Mouse (Mus musculus) forebrain, embryonic 15.5 days (tissue): ENCODE results near the gene Tha1. TPM values are rescaled to one million over a fixed set of nuclear protein-coding genes. Genes with fewer than 3 reads are reported as not detected.

Experiments used
- ATAC-seq: fragments of 200-750 bp; cut with Nextera tagmentation; replicated peaks from 2 replicates; pipeline ENCODE4 v1.8.0; 2017; ENCODE audit warnings: mild to moderate bottlenecking, moderate TSS enrichment, moderate library complexity
- H3K27ac ChIP-seq: fragments of 300-500 bp; sonication (generic); replicated peaks from 2 replicates; pipeline ENCODE4 v1.5.1; 2015; ENCODE audit warnings: mild to moderate bottlenecking, inconsistent platforms
- H3K27me3 ChIP-seq: fragments of 300-500 bp; sonication (generic); 2 replicates; pipeline ENCODE4 v1.6.1; 2015; ENCODE audit warnings: inconsistent platforms
- H3K36me3 ChIP-seq: fragments of 300-500 bp; sonication (generic); 2 replicates; pipeline ENCODE4 v1.6.1; 2015; ENCODE audit warnings: mild to moderate bottlenecking, inconsistent platforms
- H3K4me1 ChIP-seq: fragments of 300-500 bp; sonication (generic); 2 replicates; pipeline ENCODE4 v1.6.1; 2015; ENCODE audit warnings: inconsistent platforms
- H3K4me2 ChIP-seq: fragments of 300-500 bp; sonication (generic); replicated peaks from 2 replicates; pipeline ENCODE4 v1.6.1; 2015; ENCODE audit warnings: mild to moderate bottlenecking, inconsistent platforms
- H3K4me3 ChIP-seq: fragments of 300-500 bp; sonication (generic); 2 replicates; pipeline ENCODE4 v1.5.1; 2015; ENCODE audit warnings: mild to moderate bottlenecking, inconsistent platforms
- H3K9ac ChIP-seq: fragments of 300-500 bp; sonication (generic); replicated peaks from 2 replicates; pipeline ENCODE4 v1.6.1; 2015; ENCODE audit warnings: mild to moderate bottlenecking, inconsistent platforms
- H3K9me3 ChIP-seq: fragments of 300-500 bp; sonication (generic); 2 replicates; pipeline ENCODE4 v1.6.1; 2016; ENCODE audit warnings: inconsistent platforms
- WGBS: fragments of 180-500 bp; shearing (Covaris S2); methylation state at CpG from one replicate; pipeline ENCODE4 v1.1.7; 2015; ENCODE audit warnings: mixed read lengths; 5-methylcytosine and 5-hydroxymethylcytosine counted together
- polyA plus RNA-seq: library from polyadenylated mRNA; unstranded; fragments of >200 nt; fragmentation: Nextera tagmentation; extraction: Ambion mirVana; gene quantifications from 2 replicates; pipeline ENCODE4 v1.2.1, GENCODE M21; 2015

Tha1 gene
- 3.1 and 3.6 TPM in 2 replicates for polyA plus RNA-seq

DNA sequence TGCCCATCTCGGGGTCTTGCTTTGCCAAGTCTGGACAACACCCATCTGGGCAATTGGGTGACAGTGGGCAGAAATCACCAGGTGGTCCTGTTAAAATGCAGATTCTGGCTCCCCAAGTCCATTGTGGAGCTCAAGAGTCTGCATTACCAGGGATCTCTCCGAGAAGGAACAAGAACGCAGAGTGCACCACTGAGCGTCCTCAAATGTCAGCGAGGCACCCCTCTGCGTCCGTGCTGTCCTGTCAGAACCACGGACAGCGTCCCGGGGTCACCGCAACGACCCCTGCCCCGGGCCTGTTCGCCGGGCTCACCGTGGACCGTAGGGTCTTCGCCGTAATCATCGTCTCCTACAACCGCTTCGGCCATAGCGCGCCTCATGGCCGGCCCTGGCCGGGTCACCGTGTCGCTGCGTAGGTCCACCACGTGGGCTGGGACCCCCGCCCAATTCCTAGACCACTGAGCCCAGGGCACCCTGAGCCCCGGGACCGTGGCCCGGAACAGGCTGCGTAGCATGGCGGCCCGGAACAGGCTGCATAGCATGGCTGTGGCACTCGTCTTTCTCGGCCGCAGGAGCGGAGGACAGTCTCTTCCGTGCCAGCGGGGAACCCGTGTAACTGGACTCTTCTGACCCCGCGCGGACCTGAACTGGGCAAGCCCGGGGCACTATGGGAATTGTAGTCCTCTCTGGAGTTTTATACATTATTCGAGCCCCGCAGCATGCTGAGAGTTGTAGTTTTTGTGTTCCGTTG is at the start of gene Tha1:
Tha1 (minus strand) TSS at position 621 of the 748 bp plus-strand sequence.
- Histone ChIP-seq H3K36me3 (no peaks in the 10 kb centered on the region), H3K27ac (no peak within 1 kb of the TSS), H3K4me2 (peak within 1 kb of the TSS; percentile 84), H3K9ac (peak within 1 kb of the TSS; percentile 72), H3K4me3 (peak within 1 kb of the TSS; percentile 78), H3K9me3 (no peaks in the 10 kb centered on the region), H3K4me1 (peaks cover 24% of the 10 kb centered on the region), H3K27me3 (no peaks in the 10 kb centered on the region)
- WGBS, result 1% methylated on average over 51 of the region's 51 CpGs
- peak; percentile 75 for ATAC-seq

GRCm38 (mm10) chr11:117919211-117919610 is 45.9 kb upstream of the Tha1 start:
- WGBS, result 21% methylated on average over 5 of the region's 5 CpGs
- no peaks in the 10 kb centered on the region for H3K36me3 ChIP-seq

DNA sequence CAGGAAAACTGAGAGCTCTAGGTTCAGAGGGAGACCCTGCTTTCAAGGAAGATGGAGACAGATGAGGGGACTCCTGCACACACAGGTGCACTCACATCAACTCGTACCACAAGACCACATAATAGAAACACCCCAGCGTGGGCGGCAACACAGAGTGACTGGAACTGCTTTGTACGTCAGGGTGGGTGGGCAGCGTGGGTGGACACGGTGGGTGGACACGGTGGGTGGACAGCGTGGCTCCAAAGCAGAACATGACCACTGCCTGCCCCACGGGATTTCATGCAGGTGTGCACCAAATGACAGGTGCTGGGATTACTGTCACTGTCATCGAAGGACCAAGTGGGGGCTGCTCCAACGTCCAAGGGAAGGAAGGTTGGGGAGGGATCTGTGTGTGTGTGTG is 45.3 kb upstream of the Tha1 start:
- no peaks in the 10 kb centered on the region for H3K27me3 ChIP-seq
- H3K27ac ChIP-seq, result no peak overlapping the region
- H3K9me3 ChIP-seq, result no peaks in the 10 kb centered on the region
- no peaks in the 10 kb centered on the region for H3K36me3 ChIP-seq
- WGBS, result 86% methylated on average over 11 of the region's 11 CpGs
- no peaks in the 10 kb centered on the region for H3K4me1 ChIP-seq
- H3K4me3 ChIP-seq, result no peak overlapping the region
- no peak for ATAC-seq
- no peak overlapping the region for H3K4me2 ChIP-seq
- no peak overlapping the region for H3K9ac ChIP-seq

More at GRCm38 (mm10) chr11:117919211-117919610, 45.9 kb upstream of the Tha1 start:
- H3K9ac ChIP-seq, result no peak overlapping the region
- no peak overlapping the region for H3K27ac ChIP-seq
- H3K27me3 ChIP-seq, result no peaks in the 10 kb centered on the region
- ATAC-seq, result no peak
- no peak overlapping the region for H3K4me3 ChIP-seq
- H3K4me1 ChIP-seq, result no peaks in the 10 kb centered on the region
- H3K4me2 ChIP-seq, result no peak overlapping the region
- H3K9me3 ChIP-seq, result no peaks in the 10 kb centered on the region

DNA sequence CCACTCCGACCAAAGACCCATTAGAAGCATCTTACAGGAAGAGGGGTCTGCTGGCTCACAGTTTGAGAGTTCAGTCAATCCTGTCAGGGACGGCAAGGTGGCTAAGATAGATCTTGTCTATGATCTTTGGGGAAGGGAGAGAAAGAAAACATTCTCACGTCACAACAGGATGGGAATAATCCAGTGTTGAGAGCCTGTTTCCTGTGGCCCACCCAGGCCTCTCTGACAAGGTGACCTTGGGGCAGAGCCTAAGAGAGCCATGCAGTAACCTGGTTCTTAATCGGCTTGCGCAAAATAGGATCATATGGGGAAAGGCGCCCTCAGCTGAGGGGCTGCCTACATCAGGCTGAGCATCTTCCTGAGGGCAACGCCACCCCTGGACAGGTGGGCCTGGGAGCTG is 42.6 kb upstream of the Tha1 start:
- WGBS, result 98% methylated on average over 7 of the region's 7 CpGs

DNA sequence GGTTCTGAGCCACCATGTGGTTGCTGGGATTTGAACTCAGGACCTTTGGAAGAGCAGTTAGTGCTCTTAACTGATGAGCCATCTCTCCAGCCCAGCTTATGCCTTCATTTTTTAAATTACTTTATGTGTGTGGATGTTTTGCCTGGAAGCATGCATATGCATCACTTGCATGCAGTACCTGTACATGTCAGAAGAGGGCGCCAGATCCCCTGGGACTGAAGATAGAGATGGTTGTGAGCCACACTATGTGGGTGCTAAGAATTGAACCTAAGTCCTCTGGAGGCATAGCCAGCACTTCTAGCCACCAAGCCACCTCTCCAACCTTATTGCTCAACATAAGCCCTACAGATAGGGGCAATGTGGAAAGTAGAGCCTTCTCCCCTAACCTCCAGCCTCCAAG is 42.1 kb upstream of the Tha1 start:
- Histone ChIP-seq H3K27me3 (no peaks in the 10 kb centered on the region), H3K4me1 (no peaks in the 10 kb centered on the region), H3K9me3 (no peaks in the 10 kb centered on the region), H3K4me3 (no peak overlapping the region), H3K36me3 (no peaks in the 10 kb centered on the region), H3K4me2 (no peak overlapping the region), H3K9ac (no peak overlapping the region), H3K27ac (no peak overlapping the region)
- WGBS, result 57% methylated on average over 1 of the region's 1 CpGs
- ATAC-seq, result no peak

More for the DNA sequence above, 42.6 kb upstream of the Tha1 start:
- ATAC-seq, result no peak
- no peak overlapping the region for H3K27ac ChIP-seq
- no peak overlapping the region for H3K9ac ChIP-seq
- H3K9me3 ChIP-seq, result no peaks in the 10 kb centered on the region
- no peaks in the 10 kb centered on the region for H3K36me3 ChIP-seq
- H3K4me1 ChIP-seq, result no peaks in the 10 kb centered on the region
- no peaks in the 10 kb centered on the region for H3K27me3 ChIP-seq
- no peak overlapping the region for H3K4me2 ChIP-seq
- no peak overlapping the region for H3K4me3 ChIP-seq

DNA sequence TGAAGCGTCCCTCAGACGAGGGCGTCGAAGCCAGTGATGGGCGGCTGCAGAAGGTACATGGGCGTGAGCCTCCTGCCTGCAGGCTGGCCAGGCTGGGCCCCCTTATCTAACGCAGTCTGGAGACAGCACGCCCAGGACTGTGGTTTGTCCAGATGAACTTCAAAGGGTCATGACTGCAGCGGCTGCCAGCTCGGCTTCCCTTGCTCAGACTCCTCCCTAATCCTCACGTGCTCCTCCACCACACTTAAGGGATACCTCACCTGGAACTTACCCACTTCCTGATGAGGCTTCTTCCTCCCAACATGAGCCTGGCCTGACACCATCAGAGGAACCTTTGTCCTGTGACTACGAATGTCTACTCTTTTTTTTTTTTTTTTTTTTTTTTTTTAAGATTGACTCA is 41.2 kb upstream of the Tha1 start:
- Histone ChIP-seq H3K4me3 (no peak overlapping the region), H3K27ac (no peak overlapping the region), H3K9me3 (no peaks in the 10 kb centered on the region), H3K27me3 (no peaks in the 10 kb centered on the region), H3K36me3 (no peaks in the 10 kb centered on the region), H3K4me1 (no peaks in the 10 kb centered on the region), H3K4me2 (no peak overlapping the region), H3K9ac (no peak overlapping the region)
- 83% methylated on average over 12 of the region's 12 CpGs for WGBS
- no peak for ATAC-seq

DNA sequence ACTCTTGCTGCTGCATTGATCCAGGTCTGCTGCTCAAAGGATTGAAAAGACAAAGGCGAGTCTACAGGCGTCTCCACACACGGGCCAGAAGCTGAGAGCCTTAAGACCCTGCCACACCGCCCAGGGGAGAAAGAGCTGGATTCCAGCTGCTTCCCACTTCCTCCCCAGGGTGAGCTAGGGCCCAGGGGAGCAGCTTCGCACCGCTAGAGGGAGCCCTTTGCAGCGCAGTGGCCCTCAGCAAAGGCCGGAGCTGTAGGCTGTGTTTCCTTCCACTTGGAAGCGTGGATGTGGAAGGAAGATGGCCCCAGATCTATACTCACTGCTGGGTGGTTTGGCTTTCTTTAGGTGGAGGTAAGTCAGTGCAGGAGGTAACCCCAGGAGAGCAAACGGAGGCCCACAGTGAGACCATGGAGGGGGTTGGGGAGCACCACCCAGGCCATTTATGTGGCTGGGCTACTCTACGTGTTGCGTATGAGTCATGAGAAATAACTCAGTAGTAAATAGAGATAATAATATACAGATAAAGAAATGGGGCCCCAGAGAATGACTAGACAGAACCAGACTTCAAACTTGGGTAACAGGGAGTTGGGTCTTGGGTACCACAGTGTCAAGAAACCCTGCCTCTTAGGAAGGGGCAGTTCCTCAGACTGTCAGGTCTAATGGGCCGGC is 39.5 kb upstream of the Tha1 start:
- H3K27me3 ChIP-seq, result no peaks in the 10 kb centered on the region
- no peaks in the 10 kb centered on the region for H3K9me3 ChIP-seq
- H3K9ac ChIP-seq, result no peak overlapping the region
- no peaks in the 10 kb centered on the region for H3K36me3 ChIP-seq
- no peak overlapping the region for H3K4me2 ChIP-seq
- H3K4me3 ChIP-seq, result no peak overlapping the region
- ATAC-seq, result peak; percentile 60; the same call in 1 of the 2 replicates
- H3K4me1 ChIP-seq, result no peaks in the 10 kb centered on the region
- WGBS, result 28% methylated on average over 13 of the region's 13 CpGs
- H3K27ac ChIP-seq, result no peak overlapping the region

GRCm38 (mm10) chr11:117909337-117909736 is 36.1 kb upstream of the Tha1 start:
- H3K27me3 ChIP-seq, result no peaks in the 10 kb centered on the region
- no peak overlapping the region for H3K4me2 ChIP-seq
- H3K4me3 ChIP-seq, result no peak overlapping the region
- H3K4me1 ChIP-seq, result no peaks in the 10 kb centered on the region
- ATAC-seq, result no peak
- no peaks in the 10 kb centered on the region for H3K36me3 ChIP-seq
- no peak overlapping the region for H3K9ac ChIP-seq
- no peaks in the 10 kb centered on the region for H3K9me3 ChIP-seq
- 96% methylated on average over 8 of the region's 8 CpGs for WGBS
- no peak overlapping the region for H3K27ac ChIP-seq

- H3K4me1 ChIP-seq, result no peaks in the 10 kb centered on the region
- no peak overlapping the region for H3K4me2 ChIP-seq
- H3K36me3 ChIP-seq, result no peaks in the 10 kb centered on the region
- H3K9ac ChIP-seq, result no peak overlapping the region
- no peaks in the 10 kb centered on the region for H3K27me3 ChIP-seq
- no peak overlapping the region for H3K27ac ChIP-seq
- no peaks in the 10 kb centered on the region for H3K9me3 ChIP-seq
- ATAC-seq, result no peak
- 85% methylated on average over 8 of the region's 8 CpGs for WGBS
- H3K4me3 ChIP-seq, result no peak overlapping the region
These were observed 31.2 kb upstream of the Tha1 start for GRCm38 (mm10) chr11:117904442-117904841.

DNA sequence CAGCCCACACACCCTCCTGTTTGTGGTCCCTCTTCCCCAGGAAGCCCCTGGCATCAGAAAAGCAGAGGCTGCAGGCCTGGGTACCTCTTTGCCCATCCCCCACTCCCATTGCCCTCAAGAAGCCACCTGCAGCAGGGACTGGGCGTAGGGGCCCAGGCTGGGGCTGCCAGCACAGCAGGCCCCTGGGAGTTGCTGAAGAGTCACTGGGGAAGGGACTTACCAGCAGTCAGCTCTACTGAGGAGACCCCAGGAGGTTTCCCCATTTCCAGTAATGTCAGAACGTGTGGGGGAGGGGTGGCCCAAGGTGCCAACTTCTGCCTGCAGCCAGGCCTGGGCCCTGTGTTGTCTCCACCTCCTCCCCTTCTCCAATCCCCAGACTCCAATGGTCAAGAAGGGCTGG is 29.0 kb upstream of the Tha1 start:
- 65% methylated on average over 2 of the region's 2 CpGs for WGBS

DNA sequence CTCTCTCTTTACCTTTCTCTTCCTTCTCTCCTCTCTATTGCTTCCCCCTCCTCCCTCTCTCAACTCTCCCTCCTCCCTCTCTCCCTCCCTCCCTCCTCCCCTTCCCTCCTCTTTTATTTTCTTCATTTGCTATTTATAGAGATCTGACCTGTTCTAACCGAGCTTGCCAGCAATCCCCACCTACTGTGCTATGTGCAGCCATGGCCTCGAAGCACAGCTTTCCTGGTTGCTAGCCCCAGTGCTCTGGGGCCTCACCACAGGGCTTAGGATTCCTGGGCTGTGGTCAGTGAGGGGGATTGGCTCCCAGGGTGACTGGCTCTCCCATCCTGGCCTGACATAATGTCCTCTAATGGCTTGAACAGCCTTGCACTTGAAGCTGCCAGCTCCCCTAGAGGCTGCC is 23.3 kb upstream of the Tha1 start:
- WGBS, result 36% methylated on average over 2 of the region's 2 CpGs
- Histone ChIP-seq H3K27ac (no peak overlapping the region), H3K9me3 (no peaks in the 10 kb centered on the region), H3K4me3 (no peak overlapping the region), H3K4me1 (no peaks in the 10 kb centered on the region), H3K27me3 (peaks cover 13% of the 10 kb centered on the region; the same call in 1 of the 2 replicates), H3K36me3 (no peaks in the 10 kb centered on the region), H3K4me2 (no peak overlapping the region), H3K9ac (no peak overlapping the region)
- ATAC-seq, result no peak

More for the DNA sequence above, 29.0 kb upstream of the Tha1 start:
- Histone ChIP-seq H3K27me3 (no peaks in the 10 kb centered on the region), H3K4me2 (no peak overlapping the region), H3K4me3 (no peak overlapping the region), H3K9ac (no peak overlapping the region), H3K9me3 (no peaks in the 10 kb centered on the region), H3K4me1 (no peaks in the 10 kb centered on the region), H3K27ac (no peak overlapping the region), H3K36me3 (no peaks in the 10 kb centered on the region)
- no peak for ATAC-seq

DNA sequence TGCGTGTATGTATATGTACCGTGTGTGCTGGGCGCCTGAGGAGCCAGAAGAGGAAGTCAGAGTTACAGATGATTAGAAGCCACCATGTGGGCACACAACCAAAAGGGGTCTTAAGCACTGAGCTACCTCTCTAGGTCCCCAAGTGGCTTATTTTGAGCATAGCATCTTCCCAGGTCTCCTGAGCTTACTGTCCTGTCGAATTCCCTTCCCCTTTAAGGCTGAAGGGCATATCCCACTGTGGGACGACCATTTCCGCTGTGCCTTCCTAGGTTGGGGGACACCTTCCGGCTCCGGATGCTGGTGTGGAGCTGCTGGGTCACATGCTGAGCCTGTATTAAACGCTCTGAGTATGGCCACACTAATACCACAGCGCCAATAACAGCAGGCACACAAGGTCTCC is 21.4 kb upstream of the Tha1 start:
- WGBS, result 64% methylated on average over 10 of the region's 10 CpGs
- no peak for ATAC-seq
- Histone ChIP-seq H3K9ac (no peak overlapping the region), H3K27ac (no peak overlapping the region), H3K27me3 (peaks cover 25% of the 10 kb centered on the region; the same call in 1 of the 2 replicates), H3K4me3 (no peak overlapping the region), H3K4me1 (peaks cover 15% of the 10 kb centered on the region), H3K9me3 (no peaks in the 10 kb centered on the region), H3K4me2 (no peak overlapping the region), H3K36me3 (no peaks in the 10 kb centered on the region)
